12 mouse cellular contexts compared by ENCODE assay signal in the genomic region with DNA sequence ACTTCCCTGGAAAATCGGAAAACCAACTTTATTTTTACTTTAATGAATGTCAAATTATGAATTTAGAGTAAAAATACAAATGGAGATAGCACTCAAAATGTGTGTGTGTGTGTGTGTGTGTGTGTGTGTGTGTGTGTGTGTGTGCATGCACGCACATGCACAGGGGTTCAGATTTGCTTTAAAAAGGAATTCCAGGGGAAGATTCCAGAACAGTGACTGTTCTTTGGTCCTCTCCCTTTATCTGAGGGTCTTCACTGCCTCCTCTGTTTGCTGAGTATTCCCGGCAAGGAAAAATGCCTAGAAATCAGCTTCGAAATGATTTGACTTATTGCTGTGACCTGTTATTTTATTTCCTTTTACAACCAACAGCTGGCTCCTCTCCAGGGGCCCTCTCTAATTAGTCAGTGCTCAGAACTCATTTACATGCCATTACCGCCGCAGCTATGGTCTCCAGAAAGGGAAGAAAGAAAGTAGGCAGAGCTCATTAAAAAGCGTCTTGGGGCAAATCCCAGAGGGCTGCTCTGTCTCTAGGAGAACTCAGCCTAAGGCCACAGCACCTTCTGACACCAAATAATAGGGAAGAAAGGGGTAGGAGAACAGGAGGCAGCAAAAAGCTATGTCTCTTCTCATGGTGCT.
DNase-seq lines count a peak whose midpoint lies in the region; ATAC-seq lines count a peak whose summit lies in the region.
"Had no signal": no experiment of that assay in that cellular context is flagged by ENCODE, and none has a peak within 500 bp of the region (broad histone marks: within the 10 kb centered on the region; RNA-seq: fewer than 3 reads in every experiment).

No protein-coding gene starts in this region.

- H3K27ac ChIP-seq in forebrain, embryonic 11.5 days (ENCODE audit: low read depth, low read length): peak overlapping the region; percentile 5; the same call in 1 of the 2 replicates
- peak overlapping the region; percentile 45 for H3K27ac ChIP-seq in midbrain, embryonic 15.5 days
- H3K27ac ChIP-seq in heart, embryonic 12.5 days (ENCODE audit: poor library complexity, severe bottlenecking): no peak overlapping the region
- H3K27ac ChIP-seq: embryonic facial prominence, embryonic 13.5 days; heart, embryonic 13.5 days had no signal

- H3K9me3 ChIP-seq in forebrain, embryonic 11.5 days (ENCODE audit: control insufficient read depth, low read length): no peaks in the 10 kb centered on the region
- H3K9me3 ChIP-seq in midbrain, embryonic 15.5 days: no peaks in the 10 kb centered on the region
- no peaks in the 10 kb centered on the region for H3K9me3 ChIP-seq in heart, embryonic 12.5 days (replicated peaks)
- H3K9me3 ChIP-seq: embryonic facial prominence, embryonic 13.5 days; heart, embryonic 13.5 days had no signal

- no peaks in the 10 kb centered on the region for H3K4me1 ChIP-seq in forebrain, embryonic 11.5 days (replicated peaks; ENCODE audit: control insufficient read depth, insufficient read depth, low read length)
- H3K4me1 ChIP-seq in midbrain, embryonic 15.5 days: peaks cover 10% of the 10 kb centered on the region
- H3K4me1 ChIP-seq in heart, embryonic 12.5 days (replicated peaks): no peaks in the 10 kb centered on the region
- H3K4me1 ChIP-seq: embryonic facial prominence, embryonic 13.5 days; heart, embryonic 13.5 days had no signal

- no peak for ATAC-seq in cerebellum, adult (ENCODE audit: insufficient number of reproducible peaks, low FRiP score, low TSS enrichment)
- peak; percentile 97 for ATAC-seq in forebrain, embryonic 11.5 days (replicated peaks; ENCODE audit: low FRiP score)
- ATAC-seq in midbrain, embryonic 15.5 days (replicated peaks): peak; percentile 95
- ATAC-seq in heart, embryonic 12.5 days (ENCODE audit: insufficient number of reproducible peaks, low FRiP score): no peak
- no peak for ATAC-seq in erythroid progenitor cell, adult 5-6 weeks (replicated peaks; ENCODE audit: low FRiP score, poor library complexity, severe bottlenecking)

- no peaks in the 10 kb centered on the region for H3K27me3 ChIP-seq in forebrain, embryonic 11.5 days (ENCODE audit: control insufficient read depth, insufficient read depth, low read length)
- H3K27me3 ChIP-seq in midbrain, embryonic 15.5 days (replicated peaks): no peaks in the 10 kb centered on the region
- H3K27me3 ChIP-seq in heart, embryonic 12.5 days (replicated peaks): no peaks in the 10 kb centered on the region
- H3K27me3 ChIP-seq: embryonic facial prominence, embryonic 13.5 days; heart, embryonic 13.5 days had no signal

- H3K4me2 ChIP-seq in forebrain, embryonic 11.5 days (ENCODE audit: low read depth, low read length, severe bottlenecking): no peak overlapping the region
- no peak overlapping the region for H3K4me2 ChIP-seq in midbrain, embryonic 15.5 days
- no peak overlapping the region for H3K4me2 ChIP-seq in heart, embryonic 12.5 days
- H3K4me2 ChIP-seq: embryonic facial prominence, embryonic 13.5 days; heart, embryonic 13.5 days had no signal

- no peaks in the 10 kb centered on the region for H3K36me3 ChIP-seq in forebrain, embryonic 11.5 days (ENCODE audit: control insufficient read depth, insufficient read depth, low read length)
- no peaks in the 10 kb centered on the region for H3K36me3 ChIP-seq in midbrain, embryonic 15.5 days (replicated peaks)
- H3K36me3 ChIP-seq in heart, embryonic 12.5 days: no peaks in the 10 kb centered on the region
- H3K36me3 ChIP-seq: embryonic facial prominence, embryonic 13.5 days; heart, embryonic 13.5 days had no signal

- no peak overlapping the region for H3K4me3 ChIP-seq in forebrain, embryonic 11.5 days (ENCODE audit: low read depth, low read length)
- no peak overlapping the region for H3K4me3 ChIP-seq in midbrain, embryonic 15.5 days
- H3K4me3 ChIP-seq in heart, embryonic 12.5 days: no peak overlapping the region
- H3K4me3 ChIP-seq: embryonic facial prominence, embryonic 13.5 days; heart, embryonic 13.5 days; myocyte had no signal

- peak; percentile 40 to 50 for DNase-seq in cerebellum, postnatal 14 days
- DNase-seq in forebrain, embryonic 11.5 days (ENCODE audit: low spot score): peak; percentile 75
- DNase-seq in kidney, postnatal 4 days: peak; percentile 14 to 25
- DNase-seq in lung, postnatal 14 days: no peak
- DNase-seq: thymus, postnatal 4 days had no signal

- 20% methylated on average over 7 of the region's 7 CpGs for WGBS in forebrain, embryonic 11.5 days
- 23% methylated on average over 7 of the region's 7 CpGs for WGBS in midbrain, embryonic 15.5 days
- WGBS in heart, embryonic 12.5 days: 48% methylated on average over 7 of the region's 7 CpGs

- no peak overlapping the region for H3K9ac ChIP-seq in forebrain, embryonic 11.5 days (ENCODE audit: low read length)
- H3K9ac ChIP-seq in midbrain, embryonic 15.5 days: no peak overlapping the region
- no peak overlapping the region for H3K9ac ChIP-seq in heart, embryonic 12.5 days
- H3K9ac ChIP-seq: embryonic facial prominence, embryonic 13.5 days; heart, embryonic 13.5 days had no signal

Comparison
In these comparisons a context has a peak if more than half of its experiments do, and no peak if none do; other contexts are left out.
1. ATAC-seq: peak in forebrain, embryonic 11.5 days (single experiment) and midbrain, embryonic 15.5 days (single experiment); none in cerebellum, adult (single experiment), heart, embryonic 12.5 days (single experiment) and erythroid progenitor cell, adult 5-6 weeks (single experiment).